Mouse (Mus musculus) liver, embryonic 12.5 days (tissue): ENCODE measurements at regions not wholly inside any gene's neighbourhood (a gene's known extent, or its start where the extent isn't known, plus 50 kb on each side); places are given as distances from the start of the nearest gene placed in this dataset.

Experiments used
- ATAC-seq: fragments of 200-750 bp; cut with Nextera tagmentation; 2 replicates; pipeline ENCODE4 v1.8.0; 2017; ENCODE audit warnings: moderate number of reproducible peaks, mild to moderate bottlenecking, moderate library complexity
- H3K27ac ChIP-seq: fragments of 300-500 bp; sonication (generic); 2 replicates; pipeline ENCODE4 v1.5.1; 2016; ENCODE audit warnings: mild to moderate bottlenecking
- H3K27me3 ChIP-seq: fragments of 300-500 bp; sonication (generic); replicated peaks from 2 replicates; pipeline ENCODE4 v1.6.1; 2016; ENCODE audit warnings: mild to moderate bottlenecking, moderate library complexity
- H3K36me3 ChIP-seq: fragments of 300-500 bp; sonication (generic); 2 replicates; pipeline ENCODE4 v1.6.1; 2016; ENCODE audit warnings: mild to moderate bottlenecking, moderate library complexity
- H3K4me1 ChIP-seq: fragments of 300-500 bp; sonication (generic); 2 replicates; pipeline ENCODE4 v1.6.1; 2016
- H3K4me2 ChIP-seq: fragments of 300-500 bp; sonication (generic); 2 replicates; pipeline ENCODE4 v1.6.1; 2016; ENCODE audit warnings: mild to moderate bottlenecking, moderate library complexity
- H3K4me3 ChIP-seq: fragments of 300-500 bp; sonication (generic); 2 replicates; pipeline ENCODE4 v1.5.1; 2016; ENCODE audit warnings: mild to moderate bottlenecking, moderate library complexity
- H3K9ac ChIP-seq: fragments of 300-500 bp; sonication (generic); 2 replicates; pipeline ENCODE4 v1.6.1; 2016; ENCODE audit warnings: mild to moderate bottlenecking, moderate library complexity
- H3K9me3 ChIP-seq: fragments of 300-500 bp; sonication (generic); replicated peaks from 2 replicates; pipeline ENCODE4 v1.6.1; 2016; ENCODE audit warnings: mild to moderate bottlenecking, moderate library complexity
- WGBS: fragments of 180-500 bp; shearing (Covaris S2); methylation state at CpG from one replicate; pipeline ENCODE4 v1.1.7; 2016; ENCODE audit not compliant: insufficient replicate concordance; 5-methylcytosine and 5-hydroxymethylcytosine counted together

- Histone ChIP-seq H3K27me3 (no peaks in the 10 kb centered on the region), H3K4me2 (no peak overlapping the region), H3K36me3 (no peaks in the 10 kb centered on the region), H3K9ac (no peak overlapping the region), H3K9me3 (no peaks in the 10 kb centered on the region), H3K27ac (no peak overlapping the region), H3K4me3 (no peak overlapping the region), H3K4me1 (no peaks in the 10 kb centered on the region)
- ATAC-seq, result no peak
- WGBS, result 67% methylated on average over 18 of the region's 18 CpGs
Observed at GRCm38 (mm10) chr11:19264798-19265671, 246.2 kb upstream of the Meis1 start.

GRCm38 (mm10) chr11:19265672-19265972 lies 246.8 kb upstream of the Meis1 start:
- Histone ChIP-seq H3K4me2 (no peak overlapping the region), H3K9ac (no peak overlapping the region), H3K27ac (no peak overlapping the region), H3K9me3 (no peaks in the 10 kb centered on the region), H3K4me3 (no peak overlapping the region), H3K36me3 (no peaks in the 10 kb centered on the region), H3K27me3 (no peaks in the 10 kb centered on the region), H3K4me1 (no peaks in the 10 kb centered on the region)
- ATAC-seq, result no peak
- 55% methylated on average over 3 of the region's 3 CpGs for WGBS

GRCm38 (mm10) chr11:19290971-19291370 lies 272.2 kb upstream of the Meis1 start:
- ATAC-seq, result no peak
- whole genome bisulfite sequencing, result 65% methylated on average over 6 of the region's 6 CpGs
- Histone ChIP-seq H3K9me3 (no peaks in the 10 kb centered on the region), H3K9ac (no peak overlapping the region), H3K27ac (no peak overlapping the region), H3K36me3 (no peaks in the 10 kb centered on the region), H3K27me3 (no peaks in the 10 kb centered on the region), H3K4me2 (no peak overlapping the region), H3K4me1 (no peaks in the 10 kb centered on the region), H3K4me3 (no peak overlapping the region)

- H3K27me3 ChIP-seq, result no peaks in the 10 kb centered on the region
- no peak overlapping the region for H3K4me2 ChIP-seq
- H3K9me3 ChIP-seq, result no peaks in the 10 kb centered on the region
- H3K36me3 ChIP-seq, result no peaks in the 10 kb centered on the region
- no peaks in the 10 kb centered on the region for H3K4me1 ChIP-seq
- no peak overlapping the region for H3K4me3 ChIP-seq
- 81% methylated on average over 1 of the region's 1 CpGs for WGBS
- H3K27ac ChIP-seq, result no peak overlapping the region
- no peak for ATAC-seq
- H3K9ac ChIP-seq, result no peak overlapping the region
Observed at GRCm38 (mm10) chr11:19299411-19299810, 280.6 kb upstream of the Meis1 start.

DNA sequence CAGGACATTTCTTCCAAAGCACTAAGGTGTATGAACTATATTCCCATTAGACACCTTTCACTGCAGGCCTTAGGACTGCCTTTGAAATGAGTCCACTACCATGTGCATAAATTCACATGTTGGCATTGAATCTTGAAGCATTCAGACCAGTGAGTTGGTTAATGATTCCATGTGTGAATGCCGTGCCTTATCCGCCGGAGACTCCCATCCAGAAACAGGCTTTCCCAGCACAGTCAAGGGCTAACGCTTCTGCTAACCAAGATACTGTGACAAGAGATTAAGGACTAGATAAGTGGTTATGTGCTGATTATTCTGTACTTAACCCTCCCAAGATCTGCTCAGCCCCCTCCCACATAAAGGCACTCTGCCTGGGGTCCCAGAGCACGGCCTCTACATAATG lies 287.9 kb upstream of the Meis1 start:
- Histone ChIP-seq H3K4me2 (no peak overlapping the region), H3K4me3 (no peak overlapping the region), H3K36me3 (no peaks in the 10 kb centered on the region), H3K27me3 (no peaks in the 10 kb centered on the region), H3K27ac (no peak overlapping the region), H3K9ac (no peak overlapping the region), H3K9me3 (no peaks in the 10 kb centered on the region), H3K4me1 (no peaks in the 10 kb centered on the region)
- WGBS, result 78% methylated on average over 5 of the region's 5 CpGs
- no peak for ATAC-seq

DNA sequence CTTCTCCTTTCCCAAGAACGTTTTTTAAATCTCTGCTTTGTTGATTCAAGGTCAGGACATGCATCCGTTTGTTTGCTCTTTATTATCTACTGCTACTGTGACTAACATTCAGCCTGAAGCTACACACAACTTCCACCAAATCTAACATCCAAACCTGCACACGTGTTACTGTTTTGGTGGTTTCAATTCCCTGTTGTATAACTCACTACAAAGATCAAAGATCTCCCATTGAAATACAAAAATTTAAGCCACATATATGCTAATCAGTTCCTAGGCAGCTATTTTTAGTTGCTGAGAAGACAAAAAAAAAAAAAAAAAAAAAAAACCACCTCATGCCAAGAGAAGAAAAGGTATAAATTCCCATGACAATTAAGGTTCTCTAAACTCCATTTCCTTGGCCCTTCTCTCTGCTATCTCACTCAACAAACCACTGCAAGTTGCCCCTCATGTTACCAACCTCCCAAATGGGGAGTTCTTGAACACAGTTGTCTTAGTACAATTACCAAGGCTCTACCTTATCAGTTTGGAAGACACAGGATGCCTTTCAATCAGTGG lies 312.0 kb upstream of the Meis1 start:
- Histone ChIP-seq H3K4me1 (no peaks in the 10 kb centered on the region), H3K36me3 (no peaks in the 10 kb centered on the region)

GRCm38 (mm10) chr11:19332274-19332673 lies 313.5 kb upstream of the Meis1 start:
- no peaks in the 10 kb centered on the region for H3K4me1 ChIP-seq
- H3K36me3 ChIP-seq, result no peaks in the 10 kb centered on the region
- H3K27ac ChIP-seq, result no peak overlapping the region
- no peak overlapping the region for H3K9ac ChIP-seq
- ATAC-seq, result no peak
- H3K9me3 ChIP-seq, result no peaks in the 10 kb centered on the region
- H3K4me2 ChIP-seq, result no peak overlapping the region
- no peaks in the 10 kb centered on the region for H3K27me3 ChIP-seq
- H3K4me3 ChIP-seq, result no peak overlapping the region

More for the DNA sequence above, 312.0 kb upstream of the Meis1 start:
- Histone ChIP-seq H3K4me2 (no peak overlapping the region), H3K4me3 (no peak overlapping the region), H3K27me3 (no peaks in the 10 kb centered on the region), H3K27ac (no peak overlapping the region), H3K9ac (no peak overlapping the region), H3K9me3 (no peaks in the 10 kb centered on the region)
- no peak for ATAC-seq
- 53% methylated on average over 3 of the region's 3 CpGs for WGBS

- Histone ChIP-seq H3K4me3 (no peak overlapping the region), H3K9ac (no peak overlapping the region), H3K27ac (no peak overlapping the region), H3K27me3 (no peaks in the 10 kb centered on the region), H3K4me2 (no peak overlapping the region), H3K9me3 (no peaks in the 10 kb centered on the region), H3K36me3 (no peaks in the 10 kb centered on the region), H3K4me1 (no peaks in the 10 kb centered on the region)
- 21% methylated on average over 1 of the region's 1 CpGs for WGBS
- no peak for ATAC-seq
Observed at GRCm38 (mm10) chr11:19332727-19333126, 313.9 kb upstream of the Meis1 start.

- no peaks in the 10 kb centered on the region for H3K4me1 ChIP-seq
- no peak overlapping the region for H3K4me2 ChIP-seq
- no peak for ATAC-seq
- H3K27me3 ChIP-seq, result no peaks in the 10 kb centered on the region
- no peak overlapping the region for H3K9ac ChIP-seq
- no peak overlapping the region for H3K27ac ChIP-seq
- 73% methylated on average over 1 of the region's 1 CpGs for WGBS
- H3K9me3 ChIP-seq, result no peaks in the 10 kb centered on the region
- no peak overlapping the region for H3K4me3 ChIP-seq
- H3K36me3 ChIP-seq, result no peaks in the 10 kb centered on the region
Observed at GRCm38 (mm10) chr11:19333908-19334487, 315.2 kb upstream of the Meis1 start.

DNA sequence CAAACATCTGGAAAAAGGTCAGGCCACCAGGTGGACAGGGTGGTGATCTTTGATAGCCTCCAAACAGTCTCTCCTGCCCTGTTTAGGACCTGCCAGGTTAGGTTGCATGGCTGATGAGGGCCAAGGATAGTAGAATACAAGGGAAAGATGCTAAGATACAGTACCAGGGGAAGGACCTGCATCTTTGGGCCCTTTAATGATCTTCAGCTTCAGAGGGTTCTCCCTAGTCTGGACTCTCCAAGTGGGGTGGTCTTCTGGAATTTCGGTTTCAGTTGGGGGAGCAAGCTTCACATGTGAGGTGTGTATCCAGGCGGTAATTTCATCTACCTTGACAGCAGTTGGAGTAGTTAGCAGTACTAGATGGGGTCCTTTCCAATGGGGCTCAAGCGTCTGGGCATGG lies 316.6 kb upstream of the Meis1 start:
- H3K36me3 ChIP-seq, result no peaks in the 10 kb centered on the region
- 68% methylated on average over 3 of the region's 3 CpGs for WGBS
- H3K9me3 ChIP-seq, result no peaks in the 10 kb centered on the region
- no peak for ATAC-seq
- no peaks in the 10 kb centered on the region for H3K27me3 ChIP-seq
- H3K4me3 ChIP-seq, result no peak overlapping the region
- H3K9ac ChIP-seq, result no peak overlapping the region
- H3K27ac ChIP-seq, result no peak overlapping the region
- no peaks in the 10 kb centered on the region for H3K4me1 ChIP-seq
- no peak overlapping the region for H3K4me2 ChIP-seq

GRCm38 (mm10) chr11:19339721-19340317 lies 321.0 kb upstream of the Meis1 start:
- Histone ChIP-seq H3K9ac (no peak overlapping the region), H3K27me3 (no peaks in the 10 kb centered on the region), H3K9me3 (no peaks in the 10 kb centered on the region), H3K27ac (no peak overlapping the region), H3K4me3 (no peak overlapping the region), H3K4me1 (no peaks in the 10 kb centered on the region), H3K4me2 (no peak overlapping the region), H3K36me3 (no peaks in the 10 kb centered on the region)
- ATAC-seq, result no peak
- WGBS, result 74% methylated on average over 7 of the region's 7 CpGs

GRCm38 (mm10) chr11:19340889-19341288 lies 322.1 kb upstream of the Meis1 start:
- 58% methylated on average over 5 of the region's 5 CpGs for WGBS
- H3K4me1 ChIP-seq, result no peaks in the 10 kb centered on the region
- H3K27ac ChIP-seq, result no peak overlapping the region
- no peaks in the 10 kb centered on the region for H3K36me3 ChIP-seq
- ATAC-seq, result no peak
- no peak overlapping the region for H3K4me3 ChIP-seq
- no peak overlapping the region for H3K4me2 ChIP-seq
- no peaks in the 10 kb centered on the region for H3K27me3 ChIP-seq
- H3K9ac ChIP-seq, result no peak overlapping the region
- H3K9me3 ChIP-seq, result no peaks in the 10 kb centered on the region
